Mouse (Mus musculus) C2C12 (cell line): ENCODE results near the gene Treh.

Experiments used
- CEBPB ChIP-seq: IDR thresholded peaks from one replicate; pipeline ENCODE4 v1.6.1; 2011; ENCODE audit warnings: low read depth, mild to moderate bottlenecking, control low read depth, moderate library complexity
- CTCF ChIP-seq: IDR thresholded peaks from one replicate; pipeline ENCODE4 v1.5.1; 2011; ENCODE audit not compliant: control insufficient read depth, insufficient read depth, insufficient read length
- MAX ChIP-seq: IDR thresholded peaks from one replicate; pipeline ENCODE4 v1.6.1; 2011; ENCODE audit warnings: mild to moderate bottlenecking, control low read depth
- MYOD1 ChIP-seq: IDR thresholded peaks from one replicate; pipeline ENCODE4 v1.6.1; 2011; ENCODE audit warnings: low read depth; ENCODE audit not compliant: control insufficient read depth, insufficient read length
- MYOG ChIP-seq: IDR thresholded peaks from one replicate; pipeline ENCODE4 v1.6.1; 2011; ENCODE audit not compliant: control insufficient read depth, insufficient read length; ENCODE audit errors: extremely low read depth
- USF1 ChIP-seq: IDR thresholded peaks from one replicate; pipeline ENCODE4 v1.6.1; 2011; ENCODE audit warnings: low read depth, mild to moderate bottlenecking, control low read depth, moderate library complexity

GRCm38 (mm10) chr9:44720358-44721153 lies 47.5 kb downstream of the Treh start:
- TF ChIP-seq CTCF (no peak), USF1 (no peak), MYOD1 (no peak), MYOG (no peak), MAX (no peak), CEBPB (no peak)
